Mouse (Mus musculus) natural killer cell, adult 2 months (primary cell): ENCODE data around the gene Edem2.

ENCODE experiments used
- DNase-seq, 2 experiments: peaks; one replicate each; pipeline ENCODE4 v3.0.0; 2022; ENCODE audit warnings: low spot score in 2 of 2

Gene Edem2

DNA sequence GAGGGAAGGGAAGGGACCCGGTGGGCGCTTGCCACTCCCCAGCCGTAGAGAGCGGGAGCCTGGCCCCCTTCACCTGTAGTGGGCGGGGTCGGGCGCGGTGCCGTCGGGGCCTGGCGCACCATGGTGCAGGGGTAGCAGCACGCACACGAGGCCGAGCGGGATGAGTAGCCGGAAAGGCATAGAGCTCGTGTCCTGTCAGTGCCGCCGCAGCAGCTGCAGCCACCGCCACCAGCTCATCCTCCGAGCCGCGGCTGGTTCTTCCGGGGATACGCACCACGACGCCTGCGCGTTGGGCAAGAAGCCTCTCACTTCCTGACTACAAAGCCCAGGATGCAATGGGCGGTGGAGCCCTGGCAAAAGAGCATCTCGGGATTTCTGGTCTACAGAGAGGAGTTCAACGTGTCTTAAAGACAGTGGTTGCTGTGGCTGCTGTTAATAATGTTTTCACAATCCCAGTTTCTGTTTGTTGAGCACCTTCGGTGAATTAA is at the start of gene Edem2:
Edem2 (minus strand) TSS at position 318 of the 488 bp plus-strand sequence.
- peak; percentile 92 for DNase-seq

DNA sequence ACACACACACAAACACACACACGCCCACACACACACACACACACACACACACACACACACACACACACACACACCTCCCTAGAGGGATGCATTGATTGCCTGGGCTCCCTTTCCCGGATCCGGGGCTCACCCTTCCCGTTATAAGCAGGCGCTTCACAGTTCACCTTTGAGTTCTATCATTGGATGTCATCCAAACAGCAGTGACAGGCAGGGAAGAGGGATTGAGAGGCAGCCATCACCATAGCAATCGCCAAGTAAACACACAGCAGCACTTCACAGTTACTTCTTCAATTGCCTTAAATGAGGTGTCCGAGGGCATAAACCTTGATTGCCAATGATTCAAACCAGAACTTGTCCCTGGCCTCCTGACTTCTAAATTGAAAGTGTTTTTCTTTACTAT is 49.8 kb upstream of the Edem2 start:
- no peak for DNase-seq

DNA sequence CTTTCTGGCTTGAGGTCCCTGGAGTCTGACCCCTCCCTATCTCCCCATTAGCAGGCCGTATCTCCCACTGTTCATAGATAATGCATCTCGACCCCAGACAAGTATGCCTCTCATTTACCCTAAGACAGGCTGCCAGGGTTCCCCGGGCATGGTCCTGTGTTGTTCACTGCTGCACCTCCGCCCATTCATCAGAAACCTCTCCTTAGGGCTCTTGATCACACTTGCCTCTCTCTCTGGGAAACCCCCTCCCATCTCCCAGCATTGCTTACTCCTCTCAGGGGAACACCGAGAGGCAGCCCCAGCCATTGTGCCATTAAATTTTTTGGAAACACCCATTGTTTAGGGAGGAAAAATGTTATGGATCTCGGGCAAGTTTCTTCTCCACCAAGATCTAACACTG is 48.7 kb upstream of the Edem2 start:
- DNase-seq = no peak

DNA sequence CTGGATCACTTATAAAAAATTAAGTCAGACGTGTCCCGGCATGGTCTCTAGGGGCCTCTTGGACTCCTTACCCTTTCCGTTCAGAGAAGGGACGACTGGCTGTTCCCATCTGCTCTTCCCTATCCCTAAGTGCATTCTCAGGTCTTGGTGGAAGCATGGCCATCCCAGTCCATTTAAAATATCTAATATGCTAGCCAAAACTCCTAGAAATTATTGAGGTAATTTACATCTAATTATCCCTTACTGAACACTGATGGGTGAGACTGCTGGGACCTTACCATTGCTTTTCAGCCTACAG is 48.4 kb upstream of the Edem2 start:
- DNase-seq = no peak

DNA sequence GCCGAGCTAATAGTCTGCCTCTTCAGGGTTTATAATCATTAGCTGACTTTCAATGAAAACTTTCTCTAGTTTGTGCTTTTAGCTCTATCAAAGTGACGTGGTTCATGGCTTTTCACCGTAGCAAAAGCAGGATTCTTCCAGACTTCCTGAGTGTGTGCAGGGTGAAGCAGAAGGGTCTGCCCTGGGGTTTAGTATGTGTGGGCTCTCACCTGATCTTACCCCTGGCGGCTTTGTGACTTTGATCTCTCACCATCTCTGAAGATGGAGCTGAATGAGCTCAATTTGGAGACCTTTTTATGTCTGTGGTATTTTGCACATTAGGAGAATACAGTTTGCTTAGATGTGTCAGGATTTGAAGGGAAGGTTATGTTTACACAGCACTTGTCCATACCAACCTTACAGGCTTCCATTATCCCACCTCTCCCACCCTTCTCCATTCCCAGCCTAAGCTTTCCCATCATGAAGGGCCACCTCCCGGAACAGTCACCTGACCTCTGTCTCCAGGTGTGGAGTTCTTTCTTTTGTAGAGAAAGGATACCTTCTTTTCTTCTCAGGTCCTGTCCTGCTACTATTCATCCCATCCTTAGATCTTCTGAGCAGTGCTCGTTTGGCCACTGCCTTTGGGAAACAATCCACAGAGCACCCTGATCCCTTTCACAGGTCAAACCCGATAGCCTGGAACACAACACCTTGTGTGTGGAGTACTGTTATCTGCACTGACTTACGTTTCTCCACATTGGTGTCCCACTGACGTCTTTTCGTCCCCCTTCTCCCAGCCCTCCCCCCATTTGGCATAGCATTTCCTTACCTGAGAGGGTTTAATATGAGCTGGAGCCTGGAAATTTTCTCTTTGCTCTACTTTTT is 47.8 kb upstream of the Edem2 start:
- no peak for DNase-seq

DNA sequence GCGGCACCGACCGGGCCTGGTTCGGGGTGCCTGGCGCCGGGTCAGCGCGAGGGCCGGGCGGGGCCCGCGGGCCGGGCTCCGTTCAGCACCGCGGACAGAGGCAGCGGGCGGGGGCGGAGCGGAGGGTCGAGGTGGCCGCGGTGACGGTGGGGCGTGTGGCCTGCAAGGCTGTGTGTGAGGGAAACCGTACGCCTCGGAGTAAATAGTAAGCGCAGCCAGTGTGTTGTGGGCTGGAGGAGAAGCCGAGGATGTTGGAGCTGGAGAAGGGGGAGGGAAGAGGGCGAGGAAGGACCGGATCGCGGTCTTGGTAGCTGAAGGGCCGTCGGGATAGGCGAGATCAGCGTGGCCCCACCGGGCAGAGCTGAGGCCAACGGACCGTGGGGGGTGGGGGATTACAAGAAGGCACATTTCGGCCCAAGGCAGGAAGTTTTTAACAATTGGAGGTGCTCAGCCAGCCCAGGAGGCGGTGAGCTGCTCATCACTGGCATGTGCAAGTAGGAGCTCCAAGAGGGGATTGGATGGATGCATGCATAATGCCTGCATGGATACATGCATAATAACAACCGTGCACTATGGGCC is 46.5 kb upstream of the Edem2 start:
- DNase-seq = peak in 1 of 2 experiments; percentile 31

DNA sequence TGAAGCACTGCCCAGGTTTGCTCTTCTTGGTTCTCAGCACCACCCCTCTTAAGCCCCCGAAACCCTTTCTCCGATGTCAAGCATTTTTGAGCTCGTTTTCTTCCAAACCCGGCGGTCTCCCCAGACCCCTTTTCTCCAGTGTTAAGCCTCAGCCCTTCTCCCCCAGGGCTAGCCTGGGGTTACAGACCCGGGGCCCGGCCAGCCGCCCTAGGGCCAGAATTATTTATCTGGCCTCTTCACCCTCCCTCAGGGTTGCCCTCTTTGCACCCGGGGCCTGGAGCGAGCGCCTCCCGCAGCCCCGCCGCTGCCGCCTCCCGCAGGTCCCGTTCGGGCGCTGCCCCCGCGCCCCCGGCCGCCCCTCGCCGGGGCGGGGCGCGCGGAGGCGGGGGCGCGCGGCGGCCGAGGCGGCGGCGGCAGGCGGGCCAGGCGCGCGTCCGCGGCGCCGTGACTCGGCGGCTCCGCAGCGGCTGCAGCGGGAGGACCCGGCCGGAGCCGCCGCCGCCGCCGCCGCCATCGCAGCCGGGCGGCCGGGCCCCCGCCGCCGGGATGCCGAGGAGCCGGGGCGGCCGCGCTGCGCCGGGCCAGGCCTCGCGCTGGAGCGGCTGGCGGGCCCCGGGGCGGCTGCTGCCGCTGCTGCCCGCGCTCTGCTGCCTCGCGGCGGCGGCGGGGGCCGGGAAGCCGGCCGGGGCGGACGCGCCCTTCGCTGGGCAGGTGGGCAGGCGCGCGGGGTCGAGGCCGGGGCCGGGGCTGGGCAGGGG is 45.8 kb upstream of the Edem2 start, which contains the start of gene Mmp24:
Mmp24 (plus strand) TSS at position 416 of the 758 bp plus-strand sequence.
- DNase-seq = no peak

DNA sequence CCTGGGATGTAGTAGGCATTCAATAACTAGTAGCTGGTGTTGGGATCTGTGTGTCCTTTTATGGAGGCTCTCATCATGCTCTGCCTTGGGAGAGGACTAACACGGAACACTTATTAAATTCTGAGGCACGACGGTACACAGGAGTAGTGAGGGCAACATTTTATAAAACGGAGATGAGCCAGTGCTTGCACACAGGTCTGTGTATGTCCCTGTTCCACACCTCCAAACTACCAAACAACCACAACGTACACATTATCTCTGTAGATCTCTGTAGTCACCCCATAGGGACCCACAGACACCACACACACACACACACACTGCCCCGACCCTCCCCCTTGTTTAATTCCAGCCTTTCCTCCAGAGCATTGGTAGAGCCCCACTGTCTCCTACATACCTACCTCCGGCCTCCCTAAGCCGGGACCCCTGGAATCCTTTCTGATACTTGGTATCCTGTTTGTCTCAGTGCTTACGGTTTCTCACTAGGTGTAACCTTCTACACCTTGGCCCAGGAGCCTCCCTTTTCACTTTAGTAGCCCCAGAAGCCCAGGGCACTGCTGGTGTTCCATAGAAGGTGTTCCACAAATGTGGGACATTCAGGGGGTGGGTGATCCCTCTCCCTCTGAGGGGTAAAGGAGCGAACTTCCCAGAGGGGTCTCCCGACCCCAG is 45.1 kb upstream of the Edem2 start:
- DNase-seq = no peak

DNA sequence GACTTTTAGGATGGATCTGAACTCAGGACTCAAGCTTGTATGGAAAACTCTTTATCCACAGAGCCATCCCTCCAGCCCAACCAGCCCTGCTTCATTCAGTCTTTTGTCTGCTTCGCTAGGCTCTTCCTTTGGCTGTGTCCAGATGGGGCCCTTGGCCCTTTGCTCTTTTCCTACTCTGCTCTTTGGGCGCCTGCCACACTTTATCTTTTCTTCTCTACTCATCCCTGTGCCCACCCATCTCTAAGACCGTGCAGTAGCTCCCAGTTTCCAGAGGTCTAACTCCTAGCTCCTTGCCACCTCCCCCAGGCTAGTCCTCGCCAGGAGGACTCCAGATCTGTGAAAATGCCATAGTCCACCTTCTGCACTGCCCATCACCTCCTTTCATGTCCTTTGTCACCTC is 44.4 kb upstream of the Edem2 start:
- DNase-seq = no peak

DNA sequence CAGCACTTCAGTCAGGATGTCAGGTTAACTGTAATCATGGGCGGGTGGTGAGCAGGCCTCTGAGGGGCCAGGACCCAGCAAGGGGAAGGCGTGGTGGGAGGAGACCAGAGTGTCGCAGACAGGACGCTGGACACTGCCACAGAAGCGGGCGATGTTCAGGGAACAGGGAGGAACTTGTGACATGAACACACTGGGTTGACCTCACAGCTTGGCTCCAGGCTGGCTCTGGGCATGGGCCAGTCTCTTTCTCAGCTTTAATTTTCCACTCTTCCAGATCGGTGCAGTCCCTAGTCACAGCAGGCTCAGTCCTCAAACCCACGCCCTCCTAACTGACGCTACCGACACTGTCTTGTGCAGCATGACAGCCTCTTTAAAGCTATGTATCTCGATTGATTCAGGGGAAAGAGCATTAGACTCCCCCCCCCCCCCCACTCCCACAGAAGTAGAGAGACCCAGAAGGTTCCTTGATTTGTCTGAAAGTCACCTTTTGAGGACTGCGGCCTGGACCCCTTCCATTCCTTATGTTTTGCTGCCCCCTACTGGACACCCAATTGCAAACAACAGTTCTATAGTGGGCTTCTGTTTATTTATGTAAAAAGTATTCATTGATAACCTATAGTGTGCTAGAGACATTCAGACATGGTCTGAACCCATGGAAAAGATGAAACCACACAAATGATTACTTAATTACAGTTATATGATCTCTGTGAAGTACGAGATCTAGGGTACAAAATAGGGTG is 35.6 kb upstream of the Edem2 start:
- DNase-seq = peak; percentile 60 to 75

DNA sequence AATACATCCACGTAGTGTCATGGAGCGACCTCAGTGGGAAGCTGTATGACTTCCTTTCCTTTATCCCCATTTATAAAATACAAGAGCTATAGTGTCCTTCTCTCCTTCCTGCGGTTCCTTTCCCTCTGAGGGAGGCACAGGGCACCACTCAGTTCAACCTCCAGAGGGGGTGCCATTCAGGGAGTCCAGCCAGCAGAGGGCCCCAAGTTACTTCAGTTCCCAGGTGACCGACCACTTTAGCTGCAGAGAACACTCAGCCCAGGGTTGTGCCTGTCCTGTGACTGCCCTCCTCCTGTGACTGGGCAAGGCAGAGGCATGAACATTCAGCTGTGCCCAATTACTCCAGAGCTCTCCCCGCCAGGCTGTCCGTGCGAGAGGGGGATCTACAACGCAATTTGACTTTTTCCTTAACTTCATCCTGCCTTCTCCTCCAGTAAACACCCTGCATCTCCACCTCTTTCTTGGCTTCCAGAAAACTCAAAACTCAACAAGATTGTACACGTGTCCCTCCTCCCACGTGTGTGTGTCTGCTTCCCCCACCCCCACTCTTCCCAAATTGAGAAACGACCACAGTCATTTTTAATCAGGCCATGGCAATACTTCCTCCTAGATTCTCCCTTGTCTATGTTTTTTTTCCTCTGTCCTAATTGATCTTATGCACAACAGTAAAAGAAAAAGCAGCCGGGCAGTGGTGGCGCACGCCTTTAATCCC is 27.7 kb upstream of the Edem2 start:
- DNase-seq = no peak

DNA sequence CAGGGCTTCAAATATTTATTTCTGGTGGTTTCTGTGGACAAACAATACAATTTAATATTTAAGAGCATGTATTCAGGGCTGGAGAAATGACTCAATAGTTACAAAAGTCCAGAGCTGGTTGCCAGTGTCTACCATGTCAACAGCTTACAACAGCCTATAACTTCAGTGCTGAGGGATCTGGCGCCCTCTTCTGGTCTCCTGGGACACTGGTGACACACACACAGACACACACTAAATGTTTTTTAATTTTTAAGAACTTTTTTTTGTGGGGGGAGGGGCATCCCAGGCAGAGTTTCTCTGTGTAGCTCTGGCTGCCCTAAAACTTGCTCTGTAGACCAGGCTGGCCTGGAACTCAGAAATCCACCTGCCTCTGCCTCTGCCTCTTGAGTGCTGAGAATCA is 26.5 kb upstream of the Edem2 start:
- DNase-seq = peak in 1 of 2 experiments; percentile 54

DNA sequence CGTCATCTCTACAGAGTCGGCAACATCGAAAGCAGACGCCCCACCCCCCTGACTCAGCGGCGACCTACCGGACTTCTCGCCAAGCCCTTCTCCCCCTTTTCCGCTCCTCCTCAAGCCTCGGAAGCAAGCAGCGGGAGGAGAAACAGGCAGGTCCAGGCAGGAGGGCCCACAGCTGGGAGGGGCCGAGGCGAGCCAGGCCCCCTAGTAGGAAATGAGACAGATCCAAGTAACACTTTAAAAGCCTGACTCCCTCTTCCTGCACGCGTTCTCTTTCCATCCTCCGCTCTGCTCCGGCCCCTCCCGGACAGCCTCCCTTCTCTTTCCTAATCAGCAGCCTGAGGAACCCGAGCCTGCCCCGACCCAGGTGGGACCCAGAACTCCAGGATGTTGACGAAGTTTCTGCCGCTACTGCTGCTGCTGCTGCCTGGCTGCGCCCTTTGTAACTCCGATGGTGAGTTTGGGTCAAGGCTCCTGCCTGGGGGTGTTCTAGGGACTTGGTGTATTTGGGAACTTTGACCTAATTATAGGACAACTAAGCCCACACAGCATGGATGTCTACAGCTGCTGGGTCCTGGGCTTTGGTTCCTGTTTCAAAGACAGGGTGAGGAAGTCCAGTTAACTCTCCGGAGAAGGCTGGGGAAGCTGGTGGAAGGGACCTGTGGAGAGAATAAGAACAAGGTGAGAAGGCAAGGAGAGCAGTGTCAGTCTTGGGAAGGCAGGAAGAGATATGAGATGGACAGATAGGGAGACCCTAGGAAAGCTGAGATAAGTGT is 21.9 kb upstream of the Edem2 start, which contains the start of gene Procr:
Procr (plus strand) TSS at position 104 of the 773 bp plus-strand sequence.
- no peak for DNase-seq

DNA sequence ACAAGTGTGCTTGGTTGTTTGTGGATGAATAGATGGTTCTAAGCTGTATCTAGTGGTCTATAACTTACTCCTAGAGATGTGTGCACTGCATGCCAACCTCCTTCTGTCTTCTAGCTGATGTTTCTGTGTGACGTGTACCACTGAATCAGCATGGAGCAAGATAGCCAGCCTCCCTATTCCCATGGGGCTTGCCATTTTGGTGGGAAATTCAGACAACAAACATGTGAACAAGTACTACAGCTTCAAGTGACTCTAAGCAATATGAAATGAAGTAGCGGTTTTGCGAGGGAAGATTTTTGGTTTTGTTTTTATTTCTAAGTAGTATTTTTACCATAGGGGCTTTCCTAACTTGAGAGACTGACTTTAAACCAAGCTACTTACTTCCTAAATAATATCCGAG is 20.1 kb upstream of the Edem2 start:
- no peak for DNase-seq

DNA sequence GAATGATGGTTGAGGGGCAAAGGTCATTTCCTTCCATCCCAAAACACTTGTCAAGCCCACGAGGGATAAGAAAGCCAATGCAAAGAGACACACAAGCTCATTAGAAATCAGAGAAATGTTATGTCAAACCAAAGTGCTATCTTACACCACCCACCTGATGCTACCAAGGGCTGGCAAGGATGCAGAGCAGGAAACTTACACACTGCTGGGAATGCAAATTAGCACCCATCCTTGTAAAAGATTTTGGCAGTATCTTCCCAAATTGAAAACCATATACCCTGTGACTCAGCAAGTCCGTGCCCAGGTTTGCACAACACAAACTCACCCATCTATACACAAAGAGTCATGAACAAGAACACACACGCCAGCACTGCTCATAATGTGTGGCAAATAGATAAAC is 16.2 kb upstream of the Edem2 start:
- DNase-seq = no peak

DNA sequence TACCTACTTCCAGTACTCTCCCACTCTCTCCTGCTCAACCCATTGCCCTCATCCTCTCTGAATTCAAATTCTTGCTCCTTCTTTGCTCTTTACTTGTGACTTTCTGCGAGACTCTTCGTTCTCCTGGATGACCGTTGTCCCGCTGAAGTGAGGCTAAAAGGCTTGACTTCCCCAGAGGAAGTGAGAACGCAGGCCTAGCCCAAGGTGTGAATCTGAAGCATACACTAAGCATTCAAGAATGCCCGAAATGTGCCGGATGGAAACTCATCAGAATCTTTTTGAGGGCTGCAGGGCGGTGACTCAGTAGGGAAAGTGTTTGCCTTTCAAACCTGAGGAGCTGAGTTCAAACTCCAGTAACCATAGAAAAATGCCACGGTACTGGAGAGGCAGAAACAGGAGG is 14.1 kb upstream of the Edem2 start:
- DNase-seq = no peak

DNA sequence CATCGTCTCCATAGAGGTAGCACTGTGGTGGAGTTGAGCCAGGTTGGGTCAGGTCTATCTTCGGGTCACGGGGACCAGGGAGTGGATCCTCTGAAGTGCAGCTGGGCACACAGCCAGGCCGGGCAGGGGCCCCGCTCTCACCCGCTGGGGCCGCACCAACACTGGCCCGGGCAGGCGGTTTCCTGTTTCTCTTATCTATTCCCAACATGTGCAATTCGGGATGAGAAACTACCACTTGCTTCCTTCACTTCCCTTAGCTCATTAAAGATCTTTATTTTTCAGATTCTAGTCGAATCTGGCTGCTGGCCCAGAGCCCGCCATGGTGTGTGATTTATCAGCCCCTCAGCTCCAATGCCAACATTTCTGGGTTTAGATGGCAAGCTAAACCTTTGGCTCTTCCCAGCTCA is 13.7 kb upstream of the Edem2 start:
- DNase-seq = no peak

DNA sequence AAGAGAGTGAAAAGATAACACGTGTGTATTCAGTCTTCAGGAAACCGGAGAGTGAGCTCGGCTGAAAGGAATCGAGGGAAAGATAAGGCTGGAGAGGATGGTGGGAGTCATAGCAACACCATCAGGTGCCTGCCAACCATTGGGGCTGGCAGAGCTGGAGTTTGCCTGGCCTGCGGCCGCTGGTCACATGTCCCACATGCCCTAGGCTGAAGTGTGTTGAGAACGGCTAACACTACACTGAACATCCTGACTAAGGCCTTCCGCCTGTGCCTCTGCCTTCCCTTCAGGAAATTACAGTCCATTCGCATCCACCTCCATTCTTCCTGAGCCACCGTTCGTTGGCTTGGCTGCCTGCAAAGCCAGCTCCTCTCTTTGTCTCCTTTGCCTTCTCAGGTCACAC is 12.9 kb upstream of the Edem2 start:
- no peak for DNase-seq

DNA sequence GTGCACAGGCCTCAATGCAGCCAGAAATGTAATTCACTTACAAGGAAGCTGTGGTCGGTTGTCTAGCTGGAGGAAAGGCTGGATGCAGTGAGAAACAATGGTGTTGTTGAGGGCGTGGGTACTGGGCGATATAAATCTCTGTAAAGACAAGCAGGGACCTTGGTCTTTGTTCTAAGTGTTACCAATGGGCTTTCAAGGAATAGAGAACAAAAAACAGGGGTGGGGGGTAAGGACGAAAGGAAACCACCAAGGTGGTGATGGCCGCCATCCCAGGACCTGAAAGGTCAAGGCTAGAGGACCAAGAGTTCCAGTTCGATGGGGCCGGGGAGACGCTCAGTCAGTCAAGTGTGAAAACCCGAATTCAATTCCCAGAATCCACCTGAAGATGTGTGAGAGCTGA is 8.5 kb upstream of the Edem2 start:
- DNase-seq = no peak

DNA sequence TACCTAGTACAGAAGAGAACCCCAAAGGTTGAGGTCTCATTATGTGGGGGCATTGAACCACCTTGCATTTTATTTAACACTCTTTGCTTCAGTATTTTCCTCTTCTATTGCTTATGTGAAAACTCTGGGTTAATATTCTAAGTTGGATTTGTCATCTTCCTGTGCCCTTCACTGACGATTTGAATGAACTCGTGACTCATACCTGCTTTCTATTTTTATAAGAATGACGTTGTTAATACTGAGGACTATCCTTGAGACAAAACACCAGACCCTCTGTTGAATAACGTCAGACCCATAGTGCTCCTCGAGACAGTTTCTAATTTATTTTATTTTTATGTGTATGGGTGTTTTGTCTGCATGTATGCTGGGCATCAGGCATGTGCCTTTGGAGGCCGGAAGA is 7.7 kb upstream of the Edem2 start:
- DNase-seq = no peak
